Mouse (Mus musculus) midbrain, embryonic 14.5 days (tissue): ENCODE measurements at regions not wholly inside any gene's neighbourhood (a gene's known extent, or its start where the extent isn't known, plus 50 kb on each side); places are given as distances from the start of the nearest gene placed in this dataset.

Experiments used
- ATAC-seq: fragments of 200-750 bp; cut with Nextera tagmentation; 2 replicates; pipeline ENCODE4 v1.8.0; 2017; ENCODE audit warnings: moderate number of reproducible peaks, moderate library complexity; ENCODE audit not compliant: low FRiP score, low TSS enrichment
- DNase-seq: peaks from one replicate; pipeline ENCODE4 v3.0.0-alpha.2; 2015
- H3K27ac ChIP-seq: fragments of 300-500 bp; sonication (generic); replicated peaks from 2 replicates; pipeline ENCODE4 v1.5.1; 2014; ENCODE audit warnings: mild to moderate bottlenecking, low read depth, low read length, moderate library complexity
- H3K27me3 ChIP-seq: fragments of 300-500 bp; sonication (generic); 2 replicates; pipeline ENCODE4 v1.6.1; 2014; ENCODE audit warnings: low read length, control low read depth, mixed read lengths; ENCODE audit not compliant: control insufficient read depth, insufficient read depth
- H3K36me3 ChIP-seq: fragments of 300-500 bp; sonication (generic); 2 replicates; pipeline ENCODE4 v1.6.1; 2014; ENCODE audit warnings: low read length, control low read depth; ENCODE audit not compliant: control insufficient read depth, insufficient read depth
- H3K4me1 ChIP-seq: fragments of 300-500 bp; sonication (generic); 2 replicates; pipeline ENCODE4 v1.6.1; 2014; ENCODE audit warnings: mild to moderate bottlenecking, antibody characterized with exemption, low read length, control low read depth; ENCODE audit not compliant: control insufficient read depth, insufficient read depth
- H3K4me2 ChIP-seq: fragments of 300-500 bp; sonication (generic); 2 replicates; pipeline ENCODE4 v1.6.1; 2014; ENCODE audit warnings: mild to moderate bottlenecking, low read length, moderate library complexity
- H3K4me3 ChIP-seq: fragments of 300-500 bp; sonication (generic); replicated peaks from 2 replicates; pipeline ENCODE4 v1.5.1; 2014; ENCODE audit warnings: low read depth, low read length
- H3K9ac ChIP-seq: fragments of 300-500 bp; sonication (generic); replicated peaks from 2 replicates; pipeline ENCODE4 v1.6.1; 2014; ENCODE audit warnings: mild to moderate bottlenecking, low read length, moderate library complexity
- H3K9me3 ChIP-seq: fragments of 300-500 bp; sonication (generic); 2 replicates; pipeline ENCODE4 v1.6.1; 2016; ENCODE audit warnings: low read length, control low read depth, mixed read lengths; ENCODE audit not compliant: control insufficient read depth
- WGBS: fragments of 180-500 bp; shearing (Covaris S2); extraction: QIAGEN DNeasy Blood & Tissue Kit; methylation state at CpG from one replicate; pipeline ENCODE4 v1.1.7; 2014; 5-methylcytosine and 5-hydroxymethylcytosine counted together

DNA sequence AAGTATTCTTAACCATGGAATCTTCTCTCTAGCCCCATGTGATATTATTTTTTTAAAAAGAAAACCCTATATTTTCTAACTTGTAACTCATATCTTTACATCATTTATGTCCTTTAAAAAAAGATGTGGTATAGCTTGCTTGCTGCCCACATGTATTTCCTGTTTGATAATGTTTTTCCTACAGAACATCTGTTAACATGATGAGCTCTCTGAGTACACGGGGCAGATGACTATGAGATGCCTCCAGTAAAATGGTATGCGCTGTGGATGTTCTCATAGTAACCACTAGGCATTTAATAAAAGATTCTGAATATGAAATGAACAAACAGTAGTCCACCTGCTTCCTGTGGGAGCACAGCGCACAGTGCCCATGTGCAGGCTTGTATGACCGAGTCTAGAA is 101.3 kb upstream of the Gm5148 start:
- Histone ChIP-seq H3K4me1 (no peaks in the 10 kb centered on the region), H3K4me2 (no peak overlapping the region), H3K36me3 (no peaks in the 10 kb centered on the region), H3K9me3 (no peaks in the 10 kb centered on the region), H3K4me3 (no peak overlapping the region), H3K9ac (no peak overlapping the region), H3K27me3 (no peaks in the 10 kb centered on the region), H3K27ac (no peak overlapping the region)
- DNase-seq (no peak), ATAC-seq (no peak)
- 92% methylated on average over 4 of the region's 4 CpGs for WGBS

DNA sequence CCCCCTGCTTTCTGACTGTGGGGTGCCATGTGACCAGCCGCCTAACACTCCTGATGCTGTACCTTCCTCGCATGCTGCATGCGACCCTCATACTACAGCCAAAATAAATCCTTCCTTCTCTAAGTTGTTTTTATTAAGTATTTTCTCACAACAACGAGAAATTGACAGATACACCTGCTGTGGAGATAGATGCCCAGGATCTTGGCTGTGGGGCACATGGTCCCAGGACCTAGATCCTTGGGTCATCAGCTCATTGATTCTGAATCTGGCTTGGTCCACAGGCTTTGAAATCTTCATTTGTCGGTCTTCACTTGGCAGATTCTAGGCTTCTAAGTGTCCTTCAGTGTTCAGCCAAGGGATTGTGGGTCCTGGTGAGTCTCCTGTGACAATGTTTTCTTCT is 100.4 kb upstream of the Gm5148 start:
- Histone ChIP-seq H3K27ac (no peak overlapping the region), H3K27me3 (no peaks in the 10 kb centered on the region), H3K4me1 (peaks cover 5% of the 10 kb centered on the region; the same call in 1 of the 2 replicates), H3K4me2 (no peak overlapping the region), H3K9me3 (no peaks in the 10 kb centered on the region), H3K4me3 (no peak overlapping the region), H3K36me3 (no peaks in the 10 kb centered on the region), H3K9ac (no peak overlapping the region)
- 95% methylated on average over 5 of the region's 5 CpGs for WGBS
- DNase-seq = no peak
- ATAC-seq = no peak

GRCm38 (mm10) chr3:37819503-37819902 is 95.2 kb upstream of the Gm5148 start:
- H3K36me3 ChIP-seq = no peaks in the 10 kb centered on the region
- DNase-seq (no peak), ATAC-seq (no peak)
- no peaks in the 10 kb centered on the region for H3K27me3 ChIP-seq
- 91% methylated on average over 3 of the region's 3 CpGs for WGBS
- H3K9ac ChIP-seq = no peak overlapping the region
- no peaks in the 10 kb centered on the region for H3K9me3 ChIP-seq
- H3K4me3 ChIP-seq = no peak overlapping the region
- H3K4me1 ChIP-seq = peaks cover 5% of the 10 kb centered on the region; the same call in 1 of the 2 replicates
- no peak overlapping the region for H3K4me2 ChIP-seq
- H3K27ac ChIP-seq = no peak overlapping the region

DNA sequence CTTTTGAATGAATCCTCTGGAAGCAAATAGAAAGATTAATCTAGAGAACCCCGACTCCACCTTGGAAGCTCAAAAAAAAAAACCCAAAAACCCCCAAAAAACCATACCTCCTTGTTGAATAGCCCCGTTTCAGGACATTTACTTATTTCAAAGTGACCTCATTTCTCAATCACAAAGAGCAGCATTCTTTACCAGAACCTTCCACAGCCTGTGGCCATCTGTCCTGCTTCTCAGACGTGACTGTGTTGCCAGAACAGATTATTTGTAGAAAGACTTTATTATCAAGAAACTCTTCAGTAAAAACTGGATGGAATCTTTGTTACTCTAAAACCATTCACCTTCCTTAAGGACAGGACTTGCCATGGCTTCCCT is 93.1 kb upstream of the Gm5148 start:
- H3K4me3 ChIP-seq = no peak overlapping the region
- no peaks in the 10 kb centered on the region for H3K36me3 ChIP-seq
- no peak overlapping the region for H3K4me2 ChIP-seq
- ATAC-seq = no peak
- WGBS = 43% methylated on average over 3 of the region's 3 CpGs
- DNase-seq = no peak
- H3K9me3 ChIP-seq = no peaks in the 10 kb centered on the region
- peaks cover 5% of the 10 kb centered on the region; the same call in 1 of the 2 replicates for H3K4me1 ChIP-seq
- H3K27ac ChIP-seq = no peak overlapping the region
- H3K9ac ChIP-seq = no peak overlapping the region
- no peaks in the 10 kb centered on the region for H3K27me3 ChIP-seq

DNA sequence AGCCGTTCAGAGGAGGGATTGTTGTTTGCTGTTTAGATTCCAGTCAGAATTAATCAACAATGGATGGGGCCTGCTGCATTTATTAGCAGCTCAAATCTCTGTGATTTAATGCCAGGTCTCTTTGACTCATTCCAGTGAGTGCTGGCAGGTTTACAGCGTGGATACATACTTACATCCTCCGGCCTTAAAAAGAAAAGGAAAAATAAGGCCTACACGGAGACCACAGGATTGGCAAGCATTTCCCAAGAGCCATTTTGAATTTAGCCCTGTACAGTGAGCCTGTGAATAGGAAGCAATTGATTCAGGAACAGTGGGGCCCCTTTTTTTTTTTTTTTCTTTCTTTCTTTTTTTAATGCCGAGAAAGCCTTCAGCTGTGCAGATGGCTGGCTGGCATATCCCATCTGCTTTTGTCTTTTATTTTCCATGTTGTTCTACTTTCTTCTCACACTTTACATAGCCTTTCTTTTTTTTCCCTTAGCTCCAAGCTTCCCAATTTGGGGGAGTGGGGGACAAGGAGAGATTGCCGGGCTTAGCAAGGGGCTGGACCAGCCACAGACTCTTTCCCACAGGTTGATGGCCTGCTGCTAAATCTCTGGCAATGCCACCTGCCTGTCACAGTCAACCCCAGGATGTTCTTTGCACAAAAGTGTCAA is 92.6 kb upstream of the Gm5148 start:
- Histone ChIP-seq H3K27me3 (no peaks in the 10 kb centered on the region), H3K4me1 (peaks cover 5% of the 10 kb centered on the region; the same call in 1 of the 2 replicates), H3K9ac (no peak overlapping the region), H3K4me3 (no peak overlapping the region), H3K36me3 (no peaks in the 10 kb centered on the region), H3K27ac (no peak overlapping the region; the same call in 1 of the 2 replicates), H3K4me2 (no peak overlapping the region), H3K9me3 (no peaks in the 10 kb centered on the region)
- peak; percentile 82; the same call in 1 of the 2 replicates for ATAC-seq
- peak; percentile 74 for DNase-seq
- WGBS = 21% methylated on average over 6 of the region's 6 CpGs

DNA sequence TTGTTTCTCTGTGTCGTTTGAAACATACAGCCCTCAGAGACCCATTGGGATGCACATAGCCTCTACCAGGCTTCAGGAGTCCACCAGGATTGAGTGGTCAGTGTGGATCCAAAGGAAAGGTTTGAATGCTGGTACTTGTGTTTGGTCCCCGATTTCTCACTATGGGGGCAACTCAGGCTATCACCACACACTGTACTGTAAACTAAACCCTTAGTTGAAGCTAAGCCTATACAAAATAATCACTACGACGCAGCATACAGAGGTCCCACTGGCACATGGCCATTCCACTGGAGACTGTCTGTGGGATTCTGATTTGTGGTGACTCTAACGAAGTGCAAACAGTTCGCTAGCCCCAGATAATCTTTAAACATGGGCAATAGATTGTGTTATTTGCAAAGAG is 91.5 kb upstream of the Gm5148 start:
- Histone ChIP-seq H3K27ac (no peak overlapping the region), H3K9ac (no peak overlapping the region), H3K27me3 (no peaks in the 10 kb centered on the region), H3K9me3 (no peaks in the 10 kb centered on the region), H3K4me1 (peaks cover 5% of the 10 kb centered on the region; the same call in 1 of the 2 replicates), H3K36me3 (no peaks in the 10 kb centered on the region), H3K4me3 (no peak overlapping the region), H3K4me2 (no peak overlapping the region)
- ATAC-seq = no peak
- WGBS = 94% methylated on average over 6 of the region's 6 CpGs
- DNase-seq = no peak

DNA sequence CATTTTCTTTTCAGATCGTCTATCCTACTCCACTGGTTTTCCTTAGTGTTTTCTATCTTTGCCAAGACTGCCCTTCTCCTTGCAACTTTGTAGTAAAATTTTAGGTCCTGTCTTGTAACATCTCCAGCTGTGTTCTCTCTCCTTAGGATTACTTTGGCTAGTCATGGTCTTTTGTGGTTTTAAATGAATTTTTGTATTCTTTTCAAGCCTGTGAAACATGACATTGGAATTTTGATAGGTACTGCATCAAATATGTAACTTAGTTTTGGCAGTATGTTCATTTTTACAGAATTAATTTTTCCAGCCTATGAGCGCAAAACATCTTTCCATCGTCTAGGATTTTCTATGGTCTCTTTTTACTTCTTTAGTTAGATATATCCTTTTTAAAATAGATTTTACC is 88.6 kb upstream of the Gm5148 start:
- ATAC-seq = no peak
- DNase-seq = no peak
- Histone ChIP-seq H3K27me3 (no peaks in the 10 kb centered on the region), H3K9me3 (0 out of 2 replicates have a peak, but pooled peaks cover 5% of the 10 kb centered on the region), H3K9ac (no peak overlapping the region), H3K4me1 (no peaks in the 10 kb centered on the region; the same call in 1 of the 2 replicates), H3K27ac (no peak overlapping the region), H3K4me3 (no peak overlapping the region), H3K36me3 (no peaks in the 10 kb centered on the region), H3K4me2 (no peak overlapping the region)
- WGBS = 94% methylated on average over 3 of the region's 3 CpGs

DNA sequence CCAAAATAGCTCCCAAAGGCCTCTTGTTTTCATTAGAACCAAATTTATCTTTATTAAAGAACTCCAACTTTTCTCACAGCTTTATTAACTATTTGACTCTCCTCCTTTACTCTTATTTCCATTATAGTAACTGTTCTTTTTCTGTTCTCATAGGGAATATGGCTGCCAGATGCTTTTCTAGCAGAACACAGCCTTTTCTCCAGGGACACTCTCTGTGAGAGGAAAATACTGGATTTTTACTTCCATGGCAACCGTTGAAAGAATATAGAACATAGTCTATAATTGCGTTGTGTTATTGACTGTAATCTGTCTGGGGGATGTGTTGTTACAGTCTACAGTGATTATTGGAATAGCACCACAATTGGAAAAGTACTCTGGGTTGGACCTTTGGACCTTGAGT is 87.1 kb upstream of the Gm5148 start:
- Histone ChIP-seq H3K4me3 (no peak overlapping the region), H3K27ac (no peak overlapping the region), H3K36me3 (no peaks in the 10 kb centered on the region), H3K9ac (no peak overlapping the region), H3K9me3 (0 out of 2 replicates have a peak, but pooled peaks cover 5% of the 10 kb centered on the region), H3K27me3 (no peaks in the 10 kb centered on the region), H3K4me2 (no peak overlapping the region), H3K4me1 (no peaks in the 10 kb centered on the region)
- 85% methylated on average over 2 of the region's 2 CpGs for WGBS
- no peak for ATAC-seq
- DNase-seq = peak; percentile 27

GRCm38 (mm10) chr3:37810763-37811162 is 86.5 kb upstream of the Gm5148 start:
- no peak overlapping the region for H3K9ac ChIP-seq
- 0 out of 2 replicates have a peak, but pooled peaks cover 5% of the 10 kb centered on the region for H3K9me3 ChIP-seq
- no peak overlapping the region for H3K4me3 ChIP-seq
- ATAC-seq = no peak
- no peak overlapping the region for H3K4me2 ChIP-seq
- 91% methylated on average over 2 of the region's 2 CpGs for WGBS
- no peaks in the 10 kb centered on the region for H3K36me3 ChIP-seq
- no peaks in the 10 kb centered on the region for H3K27me3 ChIP-seq
- no peak for DNase-seq
- no peaks in the 10 kb centered on the region for H3K4me1 ChIP-seq
- H3K27ac ChIP-seq = no peak overlapping the region
